Mouse (Mus musculus): ENCODE data around the gene Gm5617.

GRCm38 (mm10) chr9:48536414-48536813 lies 41.2 kb downstream of the Gm5617 start:
- no peak for TF ChIP-seq TCF12 (IDR thresholded peaks at IDR 0.05; ENCODE audit: insufficient read depth, poor library complexity, severe bottlenecking)
- no peak for TF ChIP-seq USF1 (IDR thresholded peaks at IDR 0.05; ENCODE audit: low read depth)
- TF ChIP-seq POLR2AphosphoS2 (IDR thresholded peaks at IDR 0.05; ENCODE audit: insufficient read length, low read depth): no peak
- TF ChIP-seq POLR2A (IDR thresholded peaks at IDR 0.05; ENCODE audit: insufficient read length, low read depth): no peak
- no peak for TF ChIP-seq MAX (IDR thresholded peaks at IDR 0.05; ENCODE audit: low read depth)
- TF ChIP-seq E2F4 (IDR thresholded peaks at IDR 0.05; ENCODE audit: insufficient read depth): no peak
